Mouse (Mus musculus) inflammation-experienced regulatory T-cells (primary cell): ENCODE data around the gene Pigq. TPM values are rescaled to one million over a fixed set of nuclear protein-coding genes. Genes with fewer than 3 reads are reported as not detected.

ENCODE experiments used
- polyA plus RNA-seq, 2 experiments: library from polyadenylated mRNA; unstranded; fragments of 100-300 nt; shearing (Covaris generic); gene quantifications; one replicate each; pipeline ENCODE4 v1.2.1; 2017

The Pigq gene
- polyA plus RNA-seq, result 10 to 100 TPM; 50.7 to 66.9 TPM

GRCm38 (mm10) chr17:25944366-25945163 is at the start of gene Pigq, which contains the start of gene Nhlrc4:
Pigq (minus strand) TSS chr17:25944936.
Nhlrc4 (minus strand) TSS chr17:25944961.

GRCm38 (mm10) chr17:25985306-25986294 is 40.9 kb upstream of the Pigq start, which contains the start of gene Capn15:
Capn15 (minus strand) TSS chr17:25985796.

GRCm38 (mm10) chr17:25951803-25952623 is 7.3 kb upstream of the Pigq start, which contains the start of gene A930017K11Rik:
A930017K11Rik (minus strand) TSS chr17:25952565.

GRCm38 (mm10) chr17:25919144-25919785 is 25.5 kb downstream of the Pigq start, which contains the start of gene Rab40c:
Rab40c (minus strand) TSS chr17:25919727.

GRCm38 (mm10) chr17:25880196-25880910 is 64.4 kb downstream of the Pigq start, which contains the start of gene Wfikkn1:
Wfikkn1 (minus strand) TSS chr17:25880858.

Other genes with a start within 250 kb of the Pigq start
- gene Gng13, start 227.8 kb downstream of the Pigq start, polyA plus RNA-seq, result not detected
- 10 to 100 TPM in 1 of 2 experiments, 1 to 10 TPM in 1; 3.8 to 12.3 TPM for gene Chtf18, start 217.5 kb downstream of the Pigq start, polyA plus RNA-seq
- 10 to 100 TPM; 13.9 to 16.7 TPM for gene Rpusd1, start 217.3 kb downstream of the Pigq start, polyA plus RNA-seq
- under 1 TPM in 1 of 2 experiments, not detected in 1; 0.73 TPM for gene Mslnl, start 208.9 kb downstream of the Pigq start, polyA plus RNA-seq
- gene Msln, start 190.6 kb downstream of the Pigq start, polyA plus RNA-seq, result under 1 TPM in 1 of 2 experiments, not detected in 1; 0.98 TPM
- gene Narfl, start 171.2 kb downstream of the Pigq start, polyA plus RNA-seq, result 10 to 100 TPM; 27.7 to 32.5 TPM
- 10 to 100 TPM; 34.3 to 47.7 TPM for gene Haghl, start 159.3 kb downstream of the Pigq start, polyA plus RNA-seq
- 1 to 10 TPM in 1 of 2 experiments, under 1 TPM in 1; 0.89 to 1.4 TPM for gene Ccdc78, start 158.4 kb downstream of the Pigq start, polyA plus RNA-seq
- gene Fam173a, start 152.0 kb downstream of the Pigq start, polyA plus RNA-seq, result 100 to 1,000 TPM; 231 to 239 TPM
- gene AC134908.4, start 149.3 kb downstream of the Pigq start, polyA plus RNA-seq, result 1 to 10 TPM in 1 of 2 experiments, not detected in 1; 1.1 TPM
- gene Metrn, start 147.8 kb downstream of the Pigq start, polyA plus RNA-seq, result 10 to 100 TPM; 34.1 to 40.4 TPM
- under 1 TPM; 0.16 to 0.60 TPM for gene Fbxl16, start 135.9 kb downstream of the Pigq start, polyA plus RNA-seq
- gene Wdr24, start 121.3 kb downstream of the Pigq start, polyA plus RNA-seq, result 10 to 100 TPM; 31.4 to 36.3 TPM
- 10 to 100 TPM; 32.9 to 33.5 TPM for gene Jmjd8, start 116.1 kb downstream of the Pigq start, polyA plus RNA-seq
- 100 to 1,000 TPM; 170 to 205 TPM for gene Stub1, start 111.5 kb downstream of the Pigq start, polyA plus RNA-seq
- 1 to 10 TPM; 1.6 to 1.7 TPM for gene Rhbdl1, start 107.6 kb downstream of the Pigq start, polyA plus RNA-seq
- gene Gm20683, start 103.2 kb downstream of the Pigq start, polyA plus RNA-seq, result 1 to 10 TPM; 1.4 to 2.6 TPM
- 10 to 100 TPM; 42.2 to 46.5 TPM for gene Rhot2, start 100.1 kb downstream of the Pigq start, polyA plus RNA-seq
- 10 to 100 TPM in 1 of 2 experiments, 1 to 10 TPM in 1; 9.2 to 16.3 TPM for gene Wdr90, start 83.4 kb downstream of the Pigq start, polyA plus RNA-seq
- gene Mcrip2, start 76.2 kb downstream of the Pigq start, polyA plus RNA-seq, result 1 to 10 TPM; 1.1 to 5.7 TPM
- 10 to 100 TPM; 80.3 to 84.0 TPM for gene Mettl26, start 69.9 kb downstream of the Pigq start, polyA plus RNA-seq
- gene Wfikkn1, start 64.1 kb downstream of the Pigq start, polyA plus RNA-seq, result 1 to 10 TPM; 1.4 to 2.0 TPM
- gene Rab40c, start 25.2 kb downstream of the Pigq start, polyA plus RNA-seq, result 10 to 100 TPM; 30.1 to 34.5 TPM
- not detected for gene Nhlrc4, start within 50 bp of the Pigq start, polyA plus RNA-seq
- gene A930017K11Rik, start 7.6 kb upstream of the Pigq start, polyA plus RNA-seq, result not detected
- gene Capn15, start 40.9 kb upstream of the Pigq start, polyA plus RNA-seq, result 10 to 100 TPM; 26.6 to 29.0 TPM
- 10 to 100 TPM; 12.8 to 16.0 TPM for gene Rab11fip3, start 124.6 kb upstream of the Pigq start, polyA plus RNA-seq
- gene Decr2, start 145.4 kb upstream of the Pigq start, polyA plus RNA-seq, result 10 to 100 TPM; 27.4 to 32.9 TPM
- gene Nme4, start 150.7 kb upstream of the Pigq start, polyA plus RNA-seq, result 10 to 100 TPM in 1 of 2 experiments, under 1 TPM in 1; 0.90 to 11.4 TPM
- 10 to 100 TPM; 33.9 to 35.3 TPM for gene Tmem8, start 168.4 kb upstream of the Pigq start, polyA plus RNA-seq
- gene Mrpl28, start 178.6 kb upstream of the Pigq start, polyA plus RNA-seq, result 10 to 100 TPM; 65.8 to 72.4 TPM
- gene Axin1, start 193.8 kb upstream of the Pigq start, polyA plus RNA-seq, result 100 to 1,000 TPM in 1 of 2 experiments, 10 to 100 TPM in 1; 86.4 to 112 TPM